Mouse (Mus musculus) testis, adult 2 months (tissue): ENCODE data around the gene Dach1.

ENCODE experiments used
- CTCF ChIP-seq: fragments of 200-500 bp; IDR thresholded peaks from 2 replicates; pipeline ENCODE4 v1.5.1; 2012; ENCODE audit warnings: low read depth, mild to moderate bottlenecking, inconsistent platforms, low read length, moderate library complexity; ENCODE audit not compliant: control insufficient read depth, insufficient read depth, insufficient replicate concordance
- POLR2A ChIP-seq: fragments of 200-500 bp; IDR thresholded peaks from 2 replicates; pipeline ENCODE4 v1.6.1; 2012; ENCODE audit warnings: low read depth, mild to moderate bottlenecking, inconsistent platforms, low read length, moderate library complexity; ENCODE audit not compliant: control insufficient read depth

DNA sequence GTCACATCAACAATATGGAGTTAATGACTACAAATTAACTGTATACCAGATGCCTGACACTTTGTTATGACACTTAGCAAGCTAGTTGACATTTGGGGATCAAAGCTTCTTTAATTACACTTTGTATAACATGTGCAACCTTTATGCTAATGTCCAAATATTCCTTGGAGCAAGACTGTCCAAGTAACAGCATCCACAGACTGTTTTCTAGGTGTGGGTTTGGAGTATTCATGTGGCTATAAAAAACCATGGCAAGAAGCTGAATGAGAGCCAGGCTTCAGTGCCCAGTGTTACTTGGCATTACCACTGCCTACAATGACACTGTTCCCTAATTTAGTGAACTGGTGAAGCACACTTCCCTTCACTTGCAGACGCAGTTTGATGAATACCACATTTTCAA, 46.5 kb downstream of the Dach1 start:
- TF ChIP-seq POLR2A (no peak), CTCF (no peak)
